Mouse (Mus musculus) left cerebral cortex, adult 2 months (tissue): ENCODE measurements at regions not wholly inside any gene's neighbourhood (a gene's known extent, or its start where the extent isn't known, plus 50 kb on each side); places are given as distances from the start of the nearest gene placed in this dataset.

ENCODE experiments used
- DNase-seq, 2 experiments: peaks; one replicate each; pipeline ENCODE4 v3.0.0; 2021 to 2022; ENCODE audit warnings: low spot score in 2 of 2, mixed read lengths in 1 of 2; ENCODE audit errors: extremely low spot score in 1 of 2
- H3K27ac ChIP-seq: fragments of 200-600 bp; 2 replicates; pipeline ENCODE4 v1.8.1; 2022
- H3K4me3 ChIP-seq: fragments of 200-600 bp; 2 replicates; pipeline ENCODE4 v1.8.1; 2022
- CTCF ChIP-seq: fragments of 200-600 bp; IDR thresholded peaks from 2 replicates; pipeline ENCODE4 v1.8.1; 2022; ENCODE audit warnings: antibody characterized with exemption, mild to moderate bottlenecking, moderate library complexity
- intact Hi-C: fragments of 180-260 bp; cut with DNase I; formaldehyde crosslinking; loops from one replicate; pipeline ENCODE4 v1.15.1; 2025

DNA sequence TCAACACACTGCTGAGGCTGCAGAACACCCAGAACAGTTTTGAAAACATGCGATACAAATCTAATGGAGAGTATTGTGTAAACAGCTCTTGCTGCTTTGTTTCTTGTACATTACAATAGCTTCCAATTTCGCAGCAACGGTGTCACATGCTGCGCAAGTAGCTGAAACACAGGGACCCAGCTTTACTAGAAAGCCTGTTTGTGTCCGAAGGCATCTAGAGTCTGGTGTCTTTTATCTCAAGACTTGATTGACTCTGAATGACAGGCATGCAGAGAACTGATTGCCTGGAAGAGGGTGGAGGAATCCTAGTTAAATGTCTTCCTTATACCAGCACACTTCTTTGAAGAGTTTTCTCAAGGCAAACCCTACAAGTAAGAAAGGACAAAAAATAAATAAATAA, 66.1 kb upstream of the Fgf10 start:
- Histone ChIP-seq H3K4me3 (no peak overlapping the region), H3K27ac (no peak overlapping the region)
- intact Hi-C loops = no loop called here
- DNase-seq = no peak
- no peak for TF ChIP-seq CTCF

DNA sequence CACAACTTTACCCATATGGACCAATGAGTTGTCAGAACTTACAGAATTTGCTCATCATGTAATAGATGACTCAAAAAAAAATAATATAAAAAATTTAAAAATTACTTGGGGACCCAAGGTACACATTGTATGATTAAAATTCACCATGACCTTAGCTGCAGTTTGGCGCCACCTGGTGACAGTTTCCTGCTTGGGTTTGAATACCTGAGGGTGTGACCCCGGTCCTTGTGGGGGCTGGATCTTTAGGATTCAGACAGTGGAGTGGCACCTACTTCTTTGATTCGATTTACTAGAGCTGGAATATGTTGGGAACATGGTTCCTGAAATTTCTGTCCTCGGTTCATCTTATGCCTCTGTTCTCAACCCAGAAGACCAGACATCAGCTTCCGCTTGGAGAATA, 72.7 kb upstream of the Fgf10 start:
- intact Hi-C loops = loop anchor here (2.0 kb wide), 1 partner anchor 192 kb away; no protein-coding TSS in a partner anchor
- H3K4me3 ChIP-seq = no peak overlapping the region
- peak in 1 of 2 experiments; percentile 14 for DNase-seq
- TF ChIP-seq CTCF = peak; percentile 54
- H3K27ac ChIP-seq = no peak overlapping the region

DNA sequence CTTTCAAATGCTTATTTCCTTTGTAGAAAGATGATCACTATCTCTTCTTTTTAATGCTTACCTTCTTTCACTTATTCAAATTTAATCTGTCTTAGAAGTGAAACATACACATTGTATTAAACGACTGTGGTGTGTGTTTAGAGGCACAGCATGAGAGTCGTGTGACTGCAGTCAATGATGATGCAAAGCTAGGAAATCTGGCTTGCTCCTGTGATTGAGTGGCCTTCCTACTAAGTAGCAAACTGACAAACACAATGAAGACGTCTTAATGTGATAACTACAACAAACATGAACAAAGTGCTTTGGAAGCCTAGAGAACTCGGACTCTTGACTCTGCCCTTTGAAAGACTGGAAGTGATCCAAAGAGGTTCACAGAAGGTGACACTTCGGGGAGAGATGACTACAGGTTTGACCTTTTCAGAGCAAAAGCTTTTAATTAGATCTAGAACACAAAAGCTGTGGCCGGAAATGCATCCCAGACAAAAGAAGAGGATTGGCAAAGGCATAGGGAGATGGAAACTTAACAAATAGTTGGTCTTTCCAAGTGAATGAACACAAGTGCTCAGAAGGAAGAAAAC, 73.3 kb upstream of the Fgf10 start:
- no peak overlapping the region for H3K27ac ChIP-seq
- intact Hi-C loops = loop anchor here (2.0 kb wide), 1 partner anchor 192 kb away; no protein-coding TSS in a partner anchor
- no peak for DNase-seq
- no peak overlapping the region for H3K4me3 ChIP-seq
- no peak for TF ChIP-seq CTCF

DNA sequence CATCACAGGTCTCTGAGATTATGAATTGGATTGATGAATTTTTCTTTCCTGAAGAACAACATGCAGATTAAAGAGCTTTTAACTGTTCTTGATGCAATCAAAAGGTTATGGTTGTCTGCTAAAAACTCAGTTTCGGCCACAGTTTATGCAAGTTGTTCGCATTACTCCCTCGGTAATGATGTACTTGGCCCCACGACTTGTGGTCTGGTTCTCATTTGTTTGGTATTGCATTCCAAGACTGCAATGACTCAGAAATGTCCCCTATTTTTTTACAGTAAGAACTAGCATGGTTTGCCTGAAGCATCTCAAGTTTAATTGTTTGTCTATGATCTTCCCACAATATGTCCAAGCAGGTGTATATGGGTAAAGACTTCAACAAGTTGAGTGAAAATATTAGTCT, 77.5 kb upstream of the Fgf10 start:
- no peak for TF ChIP-seq CTCF
- intact Hi-C loops = no loop called here
- Histone ChIP-seq H3K27ac (no peak overlapping the region), H3K4me3 (no peak overlapping the region)
- no peak for DNase-seq

DNA sequence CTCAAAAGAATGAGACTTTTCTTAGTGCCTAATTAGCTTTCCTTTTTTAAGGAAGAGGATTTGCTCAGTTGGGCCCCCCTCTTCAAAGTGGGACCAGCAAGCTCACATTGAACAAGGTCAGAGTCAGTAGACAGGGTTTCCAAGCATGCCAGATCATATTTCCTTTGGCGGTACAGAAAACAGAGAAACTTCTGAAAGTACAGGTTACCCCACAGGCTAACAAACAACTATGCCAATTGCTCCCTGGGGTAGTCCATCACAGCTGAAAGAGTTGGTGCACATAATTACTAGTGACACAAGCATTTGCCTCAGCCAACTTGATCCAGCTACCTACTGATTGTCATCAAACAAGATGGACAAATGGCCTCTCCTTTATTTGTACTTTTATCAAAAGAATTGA, 97.0 kb upstream of the Fgf10 start:
- TF ChIP-seq CTCF = no peak
- Histone ChIP-seq H3K27ac (no peak overlapping the region), H3K4me3 (no peak overlapping the region)
- intact Hi-C loops = no loop called here
- no peak for DNase-seq

DNA sequence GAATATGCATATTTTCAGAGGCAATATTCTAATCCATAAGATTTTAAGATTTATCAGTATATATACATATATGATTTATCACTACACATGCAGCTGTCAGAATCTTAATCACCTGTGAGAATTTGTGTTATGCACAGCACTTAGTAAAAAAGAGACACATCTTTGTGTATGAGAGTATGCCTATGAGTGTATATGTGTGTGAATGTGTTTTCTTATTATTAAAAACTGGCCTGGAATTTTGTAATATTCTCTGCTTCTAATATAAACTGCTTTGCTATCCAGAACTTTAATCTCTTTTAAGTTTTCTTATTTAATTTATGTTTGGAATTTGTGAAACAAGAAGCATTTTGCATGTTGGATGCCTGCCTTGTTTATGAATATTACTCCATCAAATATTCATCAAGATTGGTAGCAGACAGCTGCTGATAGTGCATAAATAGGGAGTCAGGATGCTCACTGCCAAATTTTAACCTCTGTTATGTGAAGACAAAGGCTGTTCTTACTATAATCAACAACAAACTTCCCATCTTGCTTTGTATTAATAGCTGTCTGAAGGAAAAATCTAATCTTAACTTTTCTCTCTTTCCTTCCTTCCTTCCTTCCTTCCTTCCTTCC, 104.3 kb upstream of the Fgf10 start:
- TF ChIP-seq CTCF = no peak
- no peak for DNase-seq
- Histone ChIP-seq H3K27ac (no peak overlapping the region), H3K4me3 (no peak overlapping the region)
- intact Hi-C loops = no loop called here

DNA sequence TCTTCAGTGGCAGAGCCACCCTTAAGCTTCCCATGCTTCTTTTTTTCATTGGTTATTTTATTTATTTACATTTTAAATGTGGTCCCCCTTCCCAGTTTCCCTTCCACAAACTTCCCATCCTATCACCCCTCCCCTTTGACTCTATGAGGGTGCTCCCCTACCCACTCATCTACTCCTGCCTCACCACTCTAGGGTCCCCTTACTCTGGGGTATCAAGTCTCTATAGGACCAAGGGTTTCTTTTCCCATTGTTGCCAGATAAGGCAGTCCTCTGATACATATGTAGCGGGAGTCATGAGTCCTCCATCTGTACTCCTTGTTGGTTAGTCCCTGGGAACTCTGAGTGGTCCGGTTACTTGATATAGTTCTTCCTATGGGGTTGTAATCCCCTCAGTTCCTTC, 110.6 kb upstream of the Fgf10 start:
- Histone ChIP-seq H3K27ac (no peak overlapping the region), H3K4me3 (no peak overlapping the region)
- TF ChIP-seq CTCF = no peak
- no peak for DNase-seq
- intact Hi-C loops = no loop called here

DNA sequence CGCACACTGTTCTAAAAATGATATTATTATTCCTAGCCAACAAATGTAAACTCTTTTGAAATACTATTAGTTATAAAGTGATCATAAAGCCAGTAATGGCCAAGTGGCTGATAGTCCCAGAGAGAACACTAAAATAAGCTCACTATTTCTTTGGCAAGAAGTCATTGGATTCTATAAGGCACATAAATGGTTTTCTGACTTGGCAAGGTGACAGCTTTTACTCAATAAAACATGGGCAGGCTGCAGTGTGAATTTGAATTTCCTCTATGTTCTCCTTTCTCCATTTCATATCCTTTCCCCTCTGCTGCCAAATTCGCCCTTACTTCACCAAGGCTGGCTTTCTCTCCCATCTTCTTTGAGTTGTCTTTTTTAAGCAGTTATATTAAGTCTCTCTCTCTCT, 117.6 kb upstream of the Fgf10 start:
- intact Hi-C loops = no loop called here
- DNase-seq = no peak
- Histone ChIP-seq H3K4me3 (no peak overlapping the region), H3K27ac (no peak overlapping the region)
- no peak for TF ChIP-seq CTCF

DNA sequence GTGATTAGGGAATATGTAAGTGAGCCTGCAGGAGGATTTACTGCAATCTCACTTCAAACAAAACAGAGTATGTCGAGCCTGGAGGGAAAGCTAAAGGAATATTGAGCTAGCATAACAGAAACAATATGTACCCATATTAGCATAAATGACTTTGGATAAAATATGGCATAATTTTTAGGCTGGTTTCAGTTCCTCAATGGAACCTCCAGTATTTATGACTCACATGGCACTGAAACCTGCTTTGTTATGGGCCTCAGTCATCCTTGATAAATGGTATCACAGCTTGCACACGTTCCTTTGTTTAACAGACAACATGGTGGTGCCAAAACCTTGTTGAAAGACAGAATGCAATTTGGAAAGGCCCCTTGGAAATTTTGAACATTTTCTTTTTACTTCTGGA, 130.8 kb upstream of the Fgf10 start:
- Histone ChIP-seq H3K27ac (no peak overlapping the region), H3K4me3 (no peak overlapping the region)
- no peak for TF ChIP-seq CTCF
- DNase-seq = no peak
- intact Hi-C loops = no loop called here

DNA sequence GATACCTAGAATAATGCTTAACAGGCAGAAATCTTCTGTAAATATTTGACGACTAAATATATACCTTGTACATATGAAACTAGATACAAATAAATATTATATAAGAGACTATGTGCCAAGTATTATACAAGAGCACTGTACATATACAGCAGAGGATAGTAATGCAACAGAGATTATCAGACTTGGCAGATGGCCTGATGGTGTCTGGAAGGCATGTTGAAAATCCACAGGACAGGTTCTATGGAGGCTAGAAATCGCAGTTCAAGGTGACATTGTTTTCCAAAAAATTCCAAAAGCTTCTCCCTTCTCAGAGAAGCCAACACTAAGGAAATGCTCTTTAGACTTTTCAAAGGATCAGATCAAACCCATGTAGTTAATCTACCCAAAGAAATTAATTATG, 126.9 kb upstream of the Mrps30 start:
- TF ChIP-seq CTCF = no peak
- H3K4me3 ChIP-seq = no peak overlapping the region
- intact Hi-C loops = no loop called here
- no peak for DNase-seq
- no peak overlapping the region for H3K27ac ChIP-seq

DNA sequence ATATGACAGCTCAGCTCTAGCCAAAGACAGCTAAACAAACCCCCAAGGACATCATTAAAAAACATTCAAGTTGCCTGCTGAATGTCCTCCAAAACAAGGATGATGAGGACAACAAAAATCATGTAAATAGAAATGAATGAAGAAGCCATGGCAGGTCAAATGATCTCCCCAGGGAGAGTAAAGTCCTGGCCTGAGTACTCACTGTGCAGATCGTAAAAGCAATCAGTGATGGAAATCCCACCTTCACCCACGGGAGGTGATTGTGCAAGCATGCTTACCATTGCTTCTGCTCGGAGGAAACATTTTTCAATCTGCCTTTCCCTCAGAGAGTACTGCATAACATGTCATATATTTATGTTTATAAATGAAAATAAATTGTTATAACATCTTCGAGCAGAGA, 119.1 kb upstream of the Mrps30 start:
- H3K4me3 ChIP-seq = no peak overlapping the region
- no peak overlapping the region for H3K27ac ChIP-seq
- no peak for TF ChIP-seq CTCF
- intact Hi-C loops = no loop called here
- no peak for DNase-seq

DNA sequence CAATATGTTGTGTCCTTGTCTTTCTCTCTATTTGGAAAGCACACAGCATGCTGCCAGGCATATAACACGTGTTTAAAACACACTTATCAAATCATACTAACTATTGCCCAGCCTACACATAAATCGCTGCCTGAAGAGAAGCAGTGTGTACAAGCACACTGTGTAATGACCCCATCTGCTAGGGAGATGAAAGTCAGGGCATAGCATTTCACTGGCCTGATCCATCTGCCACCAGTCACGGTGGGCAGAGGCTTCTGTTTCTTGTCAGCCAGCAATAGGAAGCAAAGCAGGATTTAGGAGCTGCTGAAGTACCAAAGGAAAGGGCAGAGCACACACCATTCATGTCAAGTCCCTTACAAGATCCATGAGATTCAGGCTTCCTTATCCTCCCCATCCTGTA, 103.6 kb upstream of the Mrps30 start:
- DNase-seq = no peak
- intact Hi-C loops = no loop called here
- Histone ChIP-seq H3K27ac (no peak overlapping the region), H3K4me3 (no peak overlapping the region)
- TF ChIP-seq CTCF = no peak

DNA sequence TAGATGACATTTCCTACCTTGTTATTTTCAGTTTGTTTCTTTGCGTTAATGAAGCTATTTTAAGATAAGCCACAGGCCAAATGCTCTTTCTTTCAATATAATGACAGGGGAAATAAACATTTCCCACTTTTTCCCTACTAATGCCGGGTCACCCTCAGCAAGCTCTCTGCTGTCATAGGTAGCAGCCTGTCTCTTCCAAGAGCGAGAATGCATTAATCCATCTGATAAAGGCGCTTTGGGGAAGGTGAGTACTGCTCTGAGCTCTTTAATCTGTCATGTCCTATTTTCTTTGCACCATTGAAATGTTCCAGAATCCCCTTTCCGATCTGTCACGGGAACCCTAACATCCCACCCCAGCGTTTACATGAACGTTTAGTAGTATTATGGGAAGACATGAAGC, 96.0 kb upstream of the Mrps30 start:
- Histone ChIP-seq H3K27ac (no peak overlapping the region), H3K4me3 (no peak overlapping the region)
- no peak for DNase-seq
- TF ChIP-seq CTCF = no peak
- intact Hi-C loops = no loop called here
